Mouse (Mus musculus) testis, adult 2 months (tissue): ENCODE measurements at regions not wholly inside any gene's neighbourhood (a gene's known extent, or its start where the extent isn't known, plus 50 kb on each side); places are given as distances from the start of the nearest gene placed in this dataset.

Experiments
- CTCF ChIP-seq: fragments of 200-500 bp; IDR thresholded peaks from 2 replicates; pipeline ENCODE4 v1.5.1; 2012; ENCODE audit warnings: low read depth, mild to moderate bottlenecking, inconsistent platforms, low read length, moderate library complexity; ENCODE audit not compliant: control insufficient read depth, insufficient read depth, insufficient replicate concordance
- POLR2A ChIP-seq: fragments of 200-500 bp; IDR thresholded peaks from 2 replicates; pipeline ENCODE4 v1.6.1; 2012; ENCODE audit warnings: low read depth, mild to moderate bottlenecking, inconsistent platforms, low read length, moderate library complexity; ENCODE audit not compliant: control insufficient read depth

- TF ChIP-seq POLR2A (no peak), CTCF (no peak)
Measured at GRCm38 (mm10) chr3:143595081-143595480, 609.9 kb downstream of the Lmo4 start.
